ENCODE assay signal across 12 mouse cellular contexts in the genomic region with DNA sequence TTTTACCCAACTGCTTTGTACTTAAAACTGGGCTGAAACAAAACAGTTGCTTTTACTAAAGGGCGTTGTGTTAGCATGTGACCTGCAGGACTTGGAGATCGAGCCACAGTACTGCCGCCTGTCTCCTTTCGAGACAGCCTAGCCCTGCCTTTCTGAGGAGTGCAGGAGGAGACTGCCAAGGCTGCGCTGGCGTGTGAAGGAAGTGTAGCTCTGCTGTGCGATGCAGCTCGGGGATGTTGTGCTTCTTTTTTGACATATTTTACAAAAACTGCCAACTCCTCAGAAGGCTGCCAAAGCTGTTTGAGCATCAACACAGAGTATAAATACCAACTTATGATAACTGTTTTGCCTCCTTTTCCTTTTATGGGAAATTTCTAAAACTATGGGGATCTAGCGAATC.
DNase-seq lines count a peak whose midpoint lies in the region; ATAC-seq and TF ChIP-seq lines count a peak whose summit lies in the region.
"Had no signal": no experiment of that assay in that cellular context is flagged by ENCODE, and none has a peak within 500 bp of the region (broad histone marks: within the 10 kb centered on the region; RNA-seq: fewer than 3 reads in every experiment).

No protein-coding gene starts in this region.

- no peak overlapping the region for H3K4me3 ChIP-seq in lung, embryonic 14.5 days (ENCODE audit: low read depth, low read length)
- H3K4me3 ChIP-seq: embryonic facial prominence, embryonic 13.5 days had no signal

- no peaks in the 10 kb centered on the region for H3K9me3 ChIP-seq in lung, embryonic 14.5 days (ENCODE audit: low read depth, low read length)
- H3K9me3 ChIP-seq: embryonic facial prominence, embryonic 13.5 days had no signal

- no peaks in the 10 kb centered on the region for H3K36me3 ChIP-seq in lung, embryonic 14.5 days (ENCODE audit: insufficient read depth)
- H3K36me3 ChIP-seq: embryonic facial prominence, embryonic 13.5 days had no signal

- DNase-seq in cerebellum, adult 18-20 months = peak; percentile 5 to 6
- no peak for DNase-seq in cerebellum, adult 9-10 months
- peak; percentile 46 for DNase-seq in lung, embryonic 14.5 days
- DNase-seq in lung, postnatal 25 days (ENCODE audit: low spot score) = no peak
- DNase-seq in layer of hippocampus, postnatal 10 days (ENCODE audit: low spot score in 2 of 2) = peak; percentile 9 to 26
- peak; percentile 68 to 70 for DNase-seq in right cerebral cortex, postnatal 10 days (ENCODE audit: low spot score in 2 of 2)
- no peak for DNase-seq in adrenal gland, postnatal 36 days
- no peak for DNase-seq in spleen, postnatal 10 days (ENCODE audit: low spot score in 2 of 2)
- DNase-seq: adrenal gland, postnatal 14 days; heart, postnatal 36 days; liver, postnatal 0 days had no signal

- WGBS in lung, embryonic 14.5 days = 39% methylated on average over 9 of the region's 9 CpGs

- H3K9ac ChIP-seq in lung, embryonic 14.5 days = no peak overlapping the region
- H3K9ac ChIP-seq: embryonic facial prominence, embryonic 13.5 days; liver, postnatal 0 days had no signal

- no peak overlapping the region for H3K4me2 ChIP-seq in lung, embryonic 14.5 days
- H3K4me2 ChIP-seq: embryonic facial prominence, embryonic 13.5 days had no signal

- H3K27ac ChIP-seq in lung, embryonic 14.5 days (ENCODE audit: low read depth) = no peak overlapping the region
- H3K27ac ChIP-seq: embryonic facial prominence, embryonic 13.5 days had no signal

- H3K27me3 ChIP-seq in lung, embryonic 14.5 days (ENCODE audit: insufficient read depth, low read length) = no peaks in the 10 kb centered on the region
- H3K27me3 ChIP-seq: embryonic facial prominence, embryonic 13.5 days had no signal

- no peaks in the 10 kb centered on the region for H3K4me1 ChIP-seq in lung, embryonic 14.5 days (ENCODE audit: insufficient read depth)
- H3K4me1 ChIP-seq: embryonic facial prominence, embryonic 13.5 days had no signal

- ATAC-seq in lung, embryonic 14.5 days (ENCODE audit: insufficient read depth) = no peak
- ATAC-seq: liver, postnatal 0 days had no signal

- no peak for TF ChIP-seq CTCF in lung, embryonic 14.5 days (IDR thresholded peaks at IDR 0.05; ENCODE audit: low read depth)

Comparison
In these comparisons a context has a peak if more than half of its experiments do, and no peak if none do; other contexts are left out.
1. DNase-seq: peak in cerebellum, adult 18-20 months (2 of 2), lung, embryonic 14.5 days (single experiment), layer of hippocampus, postnatal 10 days (2 of 2) and right cerebral cortex, postnatal 10 days (2 of 2); none in cerebellum, adult 9-10 months (single experiment), lung, postnatal 25 days (single experiment), adrenal gland, postnatal 36 days (0 of 2) and spleen, postnatal 10 days (0 of 2).